Mouse (Mus musculus) stomach, postnatal 0 days (tissue): Measurements from ENCODE around the gene Mroh2a. TPM values are rescaled to one million over a fixed set of nuclear protein-coding genes. Genes with fewer than 3 reads are reported as not detected.
"Not testable (repeated sequence)": the region's sequence is repeated elsewhere in the genome, so short reads cannot be mapped to it uniquely, and the experiment has no call there.

Experiments
- ATAC-seq: fragments of 200-750 bp; cut with Nextera tagmentation; 2 replicates; pipeline ENCODE4 v1.8.0; 2017; ENCODE audit not compliant: low FRiP score, low TSS enrichment
- DNase-seq: peaks from one replicate; pipeline ENCODE4 v3.0.0-alpha.2; 2016; ENCODE audit warnings: low spot score
- H3K27ac ChIP-seq: fragments of 300-500 bp; sonication (generic); replicated peaks from 2 replicates; pipeline ENCODE4 v1.5.1; 2014; ENCODE audit warnings: mild to moderate bottlenecking, control low read depth
- H3K27me3 ChIP-seq: fragments of 300-500 bp; sonication (generic); 2 replicates; pipeline ENCODE4 v1.6.1; 2014; ENCODE audit warnings: low read length; ENCODE audit not compliant: control insufficient read depth, insufficient read depth
- H3K36me3 ChIP-seq: fragments of 300-500 bp; sonication (generic); 2 replicates; pipeline ENCODE4 v1.6.1; 2014; ENCODE audit warnings: low read length, mixed read lengths; ENCODE audit not compliant: control insufficient read depth, insufficient read depth
- H3K4me1 ChIP-seq: fragments of 300-500 bp; sonication (generic); replicated peaks from 2 replicates; pipeline ENCODE4 v1.6.1; 2014; ENCODE audit warnings: antibody characterized with exemption; ENCODE audit not compliant: control insufficient read depth, insufficient read depth
- H3K4me2 ChIP-seq: fragments of 300-500 bp; sonication (generic); replicated peaks from 2 replicates; pipeline ENCODE4 v1.6.1; 2014; ENCODE audit warnings: low read depth, mild to moderate bottlenecking, control low read depth, moderate library complexity
- H3K4me3 ChIP-seq: fragments of 300-500 bp; sonication (generic); 2 replicates; pipeline ENCODE4 v1.5.1; 2014; ENCODE audit warnings: low read depth, low read length, control low read depth
- H3K9ac ChIP-seq: fragments of 300-500 bp; sonication (generic); 2 replicates; pipeline ENCODE4 v1.6.1; 2014; ENCODE audit warnings: mild to moderate bottlenecking, low read length, control low read depth, mixed read lengths
- H3K9me3 ChIP-seq: fragments of 300-500 bp; sonication (generic); 2 replicates; pipeline ENCODE4 v1.6.1; 2016; ENCODE audit warnings: low read length; ENCODE audit not compliant: control insufficient read depth
- CTCF ChIP-seq: IDR thresholded peaks from 2 replicates; pipeline ENCODE4 v1.5.1; 2016; ENCODE audit warnings: antibody characterized with exemption, low read depth, mild to moderate bottlenecking, moderate library complexity
- EP300 ChIP-seq: optimal IDR thresholded peaks from 2 replicates; pipeline ENCODE3; 2016; ENCODE audit warnings: antibody characterized with exemption
- WGBS: fragments of 180-500 bp; shearing (Covaris S2); extraction: QIAGEN DNeasy Blood & Tissue Kit; methylation state at CpG from one replicate; pipeline ENCODE4 v1.1.7; 2014; 5-methylcytosine and 5-hydroxymethylcytosine counted together
- polyA plus RNA-seq: library from polyadenylated mRNA; unstranded; fragments of >200 nt; fragmentation: Nextera tagmentation; extraction: Ambion mirVana; gene quantifications from 2 replicates; pipeline ENCODE4 v1.2.1, GENCODE M21; 2015

Mroh2a gene
- polyA plus RNA-seq, 1 experiment from 2014 or later, result 0.84 TPM

- no peak overlapping the region for H3K4me3 ChIP-seq
- no peak overlapping the region for H3K9ac ChIP-seq
- H3K27ac ChIP-seq, result no peak overlapping the region
- H3K9me3 ChIP-seq, result peaks cover 13% of the 10 kb centered on the region
- TF ChIP-seq EP300 (no peak), CTCF (no peak)
- no peak overlapping the region for H3K4me2 ChIP-seq
- no peaks in the 10 kb centered on the region for H3K27me3 ChIP-seq
- DNase-seq (peak; percentile 22), ATAC-seq (no peak)
- H3K36me3 ChIP-seq, result no peaks in the 10 kb centered on the region
- H3K4me1 ChIP-seq, result no peaks in the 10 kb centered on the region
These were observed 6.5 kb upstream of the Mroh2a start for GRCm38 (mm10) chr1:88220336-88220735.

DNA sequence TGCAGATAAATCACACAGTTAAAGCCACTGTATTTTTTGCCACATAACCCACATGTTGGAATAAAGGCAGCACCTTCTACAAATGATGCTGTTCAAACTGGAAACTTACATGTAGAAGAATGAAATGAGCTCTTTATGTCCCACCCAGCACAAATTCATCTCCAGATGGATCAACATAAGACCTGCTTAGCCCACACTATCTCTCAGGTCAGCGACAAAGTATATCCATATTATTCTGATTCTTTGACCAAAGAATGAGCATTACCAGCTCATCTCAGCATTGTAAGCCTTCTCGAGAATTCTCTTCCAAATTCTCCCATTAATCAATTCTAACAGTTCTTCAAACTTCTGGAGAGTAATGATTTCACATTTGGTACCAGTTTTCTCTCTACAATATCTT is 4.6 kb upstream of the Mroh2a start:
- Histone ChIP-seq H3K4me3 (no peak overlapping the region), H3K4me2 (no peak overlapping the region), H3K9ac (no peak overlapping the region), H3K27me3 (no peaks in the 10 kb centered on the region), H3K36me3 (no peaks in the 10 kb centered on the region), H3K27ac (no peak overlapping the region), H3K9me3 (peaks cover 12% of the 10 kb centered on the region), H3K4me1 (no peaks in the 10 kb centered on the region)
- no peak for ATAC-seq
- 42% methylated on average over 2 of the region's 2 CpGs for WGBS
- DNase-seq, result peak; percentile 10
- TF ChIP-seq EP300, result no peak
- TF ChIP-seq CTCF, result no peak

- H3K9ac ChIP-seq, H3K27ac ChIP-seq, H3K36me3 ChIP-seq, H3K4me1 ChIP-seq, H3K4me2 ChIP-seq, ATAC-seq, DNase-seq, H3K4me3 ChIP-seq, H3K27me3 ChIP-seq: not testable (repeated sequence)
- H3K9me3 ChIP-seq, result peaks cover 14% of the 10 kb centered on the region
These were observed 3.7 kb upstream of the Mroh2a start for GRCm38 (mm10) chr1:88223011-88223515.

- Histone ChIP-seq H3K27me3 (no peaks in the 10 kb centered on the region), H3K9ac (no peak overlapping the region), H3K4me2 (no peak overlapping the region), H3K9me3 (peaks cover 14% of the 10 kb centered on the region), H3K36me3 (no peaks in the 10 kb centered on the region), H3K27ac (no peak overlapping the region), H3K4me1 (no peaks in the 10 kb centered on the region), H3K4me3 (no peak overlapping the region)
- WGBS, result 52% methylated on average over 1 of the region's 1 CpGs
- DNase-seq (peak; percentile 28), ATAC-seq (no peak)
- TF ChIP-seq EP300 (no peak), CTCF (no peak)
These were observed 3.2 kb upstream of the Mroh2a start for GRCm38 (mm10) chr1:88223591-88223990.

- Histone ChIP-seq H3K27ac (no peak overlapping the region), H3K9me3 (peaks cover 14% of the 10 kb centered on the region), H3K27me3 (no peaks in the 10 kb centered on the region), H3K4me1 (no peaks in the 10 kb centered on the region), H3K4me2 (no peak overlapping the region), H3K4me3 (no peak overlapping the region), H3K9ac (no peak overlapping the region), H3K36me3 (no peaks in the 10 kb centered on the region)
- ATAC-seq (no peak), DNase-seq (peak; percentile 37)
- WGBS, result 58% methylated on average over 2 of the region's 2 CpGs
- TF ChIP-seq CTCF (no peak), EP300 (no peak)
These were observed 2.6 kb upstream of the Mroh2a start for GRCm38 (mm10) chr1:88224029-88224776.

- DNase-seq, H3K9ac ChIP-seq, H3K27me3 ChIP-seq, H3K27ac ChIP-seq, H3K36me3 ChIP-seq, ATAC-seq, H3K4me3 ChIP-seq, H3K4me2 ChIP-seq, H3K4me1 ChIP-seq: not testable (repeated sequence)
- peaks cover 17% of the 10 kb centered on the region for H3K9me3 ChIP-seq
- 40% methylated on average over 2 of the region's 2 CpGs for WGBS
These were observed 1.5 kb upstream of the Mroh2a start for GRCm38 (mm10) chr1:88225301-88225700.
